Mouse (Mus musculus): ENCODE data around the gene U2af2. TPM values are rescaled to one million over a fixed set of nuclear protein-coding genes. Genes with fewer than 3 reads are reported as not detected.

Gene U2af2
- total RNA-seq, 1 experiment from 2014 or later: 195 TPM

GRCm38 (mm10) chr7:5109301-5109700, 47.4 kb downstream of the U2af2 start:
- no peak for DNase-seq

GRCm38 (mm10) chr7:5112701-5113100, 50.8 kb downstream of the U2af2 start:
- no peak for DNase-seq

- no peak for DNase-seq
Observed at GRCm38 (mm10) chr7:5116850-5117249, 54.9 kb downstream of the U2af2 start, which contains the start of gene Rfpl4. Rfpl4 (minus strand) TSS chr7:5116950.

- no peak for DNase-seq
Observed at GRCm38 (mm10) chr7:5125078-5125477, 63.1 kb downstream of the U2af2 start.

- DNase-seq: peak; percentile 84
Observed at GRCm38 (mm10) chr7:5125549-5126406, 63.8 kb downstream of the U2af2 start, which contains the start of gene Rasl2-9. Rasl2-9 (minus strand) TSS chr7:5125950.

Small RNA genes within 50 kb of the gene (microRNA-seq; reads per million reads assigned to microRNA genes)
- gene Gm26217: 0 reads per million in 2 experiments

Other genes with a start within 250 kb of the U2af2 start
- gene Ube2s, start 249.6 kb upstream of the U2af2 start, total RNA-seq (2021): 114 and 127 TPM in 2 replicates
- gene Shisa7, start 217.4 kb upstream of the U2af2 start, total RNA-seq (2021): 2.0 and 2.2 TPM in 2 replicates
- gene Isoc2b, start 191.9 kb upstream of the U2af2 start, total RNA-seq (2021): 24.0 and 30.5 TPM in 2 replicates
- gene Isoc2a, start 185.0 kb upstream of the U2af2 start, total RNA-seq (2021): 42.1 and 48.2 TPM in 2 replicates
- gene Gm36210, start 155.6 kb upstream of the U2af2 start, total RNA-seq (2021): not detected in 2 replicates
- 16.4 and 19.0 TPM in 2 replicates for gene Zfp628, start 146.9 kb upstream of the U2af2 start, total RNA-seq (2021)
- 7.7 and 9.1 TPM in 2 replicates for gene Nat14, start 140.1 kb upstream of the U2af2 start, total RNA-seq (2021)
- gene Ssc5d, start 136.4 kb upstream of the U2af2 start, total RNA-seq (2021): 2.0 and 3.2 TPM in 2 replicates
- gene Sbk2, start 97.7 kb upstream of the U2af2 start, total RNA-seq (2021): 0.55 TPM in 1 of 2 replicates, not detected in the other
- 0.15 TPM in 1 of 2 replicates, not detected in the other for gene Sbk3, start 91.0 kb upstream of the U2af2 start, total RNA-seq (2021)
- gene Zfp579, start 66.0 kb upstream of the U2af2 start, total RNA-seq (2021): 21.1 and 31.6 TPM in 2 replicates
- 15.3 and 17.6 TPM in 2 replicates for gene Zfp524, start 47.7 kb upstream of the U2af2 start, total RNA-seq (2021)
- 18.7 and 26.4 TPM in 2 replicates for gene Fiz1, start 47.4 kb upstream of the U2af2 start, total RNA-seq (2021)
- not detected in 2 replicates for gene Gm44973, start 46.6 kb upstream of the U2af2 start, total RNA-seq (2021)
- gene Zfp865, start 41.8 kb upstream of the U2af2 start, total RNA-seq (2021): 27.7 and 34.3 TPM in 2 replicates
- 1.00 and 1.1 TPM in 2 replicates for gene Ccdc106, start 41.6 kb upstream of the U2af2 start, total RNA-seq (2021)
- gene 4632433K11Rik, start 28.0 kb upstream of the U2af2 start, total RNA-seq (2021): 1.1 TPM in 1 of 2 replicates, not detected in the other
- gene Zfp784, start 23.7 kb upstream of the U2af2 start, total RNA-seq (2021): 4.7 and 5.5 TPM in 2 replicates
- gene Zfp580, start 10.6 kb upstream of the U2af2 start, total RNA-seq (2021): 7.9 and 8.8 TPM in 2 replicates
- 140 and 152 TPM in 2 replicates for gene Epn1, start 18.1 kb downstream of the U2af2 start, total RNA-seq (2021)
- not detected in 2 replicates for gene Rfpl4, start 54.8 kb downstream of the U2af2 start, total RNA-seq (2021)
- gene Rasl2-9, start 63.8 kb downstream of the U2af2 start, total RNA-seq (2021): 1.3 and 1.7 TPM in 2 replicates
- gene Vmn1r55, start 87.5 kb downstream of the U2af2 start, total RNA-seq (2021): not detected in 2 replicates
- not detected in 2 replicates for gene Vmn1r56, start 134.6 kb downstream of the U2af2 start, total RNA-seq (2021)
- gene Vmn1r57, start 156.3 kb downstream of the U2af2 start, total RNA-seq (2021): not detected in 2 replicates

Data from adrenal gland, postnatal 25 days (tissue).